Mouse (Mus musculus): ENCODE measurements around the gene Tspo2.
"Not testable (repeated sequence)": the region's sequence is repeated elsewhere in the genome, so short reads cannot be mapped to it uniquely, and the experiment has no call there.

Gene Tspo2

DNA sequence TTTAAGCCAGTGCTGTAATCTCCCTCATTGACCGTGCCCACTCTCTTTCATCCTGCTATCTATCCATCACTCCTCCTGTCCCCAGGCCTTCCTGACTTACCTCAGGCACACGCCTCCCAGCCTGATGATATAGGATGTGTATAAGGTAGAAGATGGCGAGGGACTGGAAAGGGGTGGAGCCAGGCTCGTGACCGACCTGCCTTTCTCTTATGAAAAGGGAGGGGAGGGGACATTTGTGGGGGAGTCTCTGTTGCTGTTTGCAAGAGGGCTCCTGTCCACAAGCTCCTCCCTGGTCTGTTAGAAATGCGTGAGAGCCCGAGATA is at the start of gene Tspo2:
Tspo2 (minus strand) TSS at position 170 of the 323 bp plus-strand sequence.
- no peak for DNase-seq

DNA sequence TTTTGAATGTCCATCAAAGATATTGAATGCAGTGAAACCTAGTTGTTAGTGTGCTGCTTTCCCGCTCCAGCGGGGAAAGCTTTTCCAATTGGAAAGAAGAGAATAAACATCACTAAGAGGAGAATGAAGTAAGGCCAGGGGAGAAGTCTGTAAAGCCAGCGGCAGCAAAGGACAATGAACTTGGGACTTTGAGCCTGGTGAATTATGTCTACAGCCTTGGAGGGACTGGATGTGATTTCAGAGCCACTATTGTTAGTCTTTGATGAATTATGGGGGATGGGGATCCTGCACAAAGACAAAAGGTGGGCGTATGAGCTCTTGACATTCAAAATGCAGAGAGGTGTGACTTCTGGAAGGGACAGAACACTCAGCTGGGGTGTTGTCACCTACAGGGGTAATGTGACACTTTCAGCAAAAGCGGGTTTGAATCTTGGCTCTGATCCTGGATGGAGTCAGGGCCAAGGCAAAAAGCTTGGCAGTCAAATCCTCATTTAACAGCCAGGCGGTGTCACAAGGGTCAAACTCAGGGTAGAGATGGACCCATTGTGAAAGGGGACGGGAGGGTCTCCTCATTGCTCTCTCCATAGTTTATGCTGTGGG is 49.6 kb upstream of the Tspo2 start:
- DNase-seq = peak in 1 of 2 experiments; percentile 6

GRCm38 (mm10) chr17:48497986-48498385 is 46.7 kb upstream of the Tspo2 start:
- no peak for DNase-seq

GRCm38 (mm10) chr17:48493986-48494385 is 42.7 kb upstream of the Tspo2 start:
- no peak for DNase-seq

GRCm38 (mm10) chr17:48493582-48493981 is 42.3 kb upstream of the Tspo2 start:
- DNase-seq = no peak

- DNase-seq = no peak
Observed at GRCm38 (mm10) chr17:48492621-48493020, 41.3 kb upstream of the Tspo2 start.

DNA sequence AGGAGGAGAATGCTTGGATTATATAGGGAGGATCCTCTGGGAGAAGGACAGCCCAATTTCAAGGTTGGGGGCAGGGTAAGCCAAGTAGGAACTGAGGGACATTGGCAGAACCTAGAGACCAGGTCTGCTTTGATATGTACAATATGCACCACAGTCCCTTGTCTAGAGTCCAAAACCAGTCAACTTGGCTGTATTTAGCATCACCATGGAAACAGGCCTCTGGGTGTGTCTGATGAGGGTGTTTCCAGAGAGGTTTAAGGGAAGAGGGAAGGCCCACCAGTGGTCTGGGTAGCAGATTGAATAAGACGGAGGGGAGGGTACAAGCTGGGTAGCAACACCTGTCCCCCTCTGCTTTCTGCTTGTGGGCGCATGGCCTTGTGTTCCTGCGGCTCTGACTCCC is 38.1 kb upstream of the Tspo2 start:
- DNase-seq = no peak

DNA sequence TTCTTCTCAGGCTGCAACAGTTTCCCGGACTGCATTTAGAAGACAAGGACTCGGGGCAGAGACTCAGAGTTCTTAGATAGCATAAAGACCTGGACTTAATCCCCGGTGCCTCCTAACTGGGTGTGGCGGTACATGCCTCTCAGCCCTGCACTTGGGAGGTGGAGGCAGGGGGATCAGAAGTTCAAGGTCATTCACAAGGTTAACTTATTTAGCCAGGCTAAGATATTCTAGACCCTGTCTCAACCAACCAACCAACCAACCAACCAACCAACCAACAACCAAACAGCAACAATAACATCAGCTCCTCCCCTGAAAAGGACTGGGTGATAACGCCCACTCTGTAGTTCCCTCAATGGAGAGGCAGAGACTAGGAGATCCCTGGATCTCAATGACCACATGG is 32.9 kb upstream of the Tspo2 start:
- DNase-seq = no peak

DNA sequence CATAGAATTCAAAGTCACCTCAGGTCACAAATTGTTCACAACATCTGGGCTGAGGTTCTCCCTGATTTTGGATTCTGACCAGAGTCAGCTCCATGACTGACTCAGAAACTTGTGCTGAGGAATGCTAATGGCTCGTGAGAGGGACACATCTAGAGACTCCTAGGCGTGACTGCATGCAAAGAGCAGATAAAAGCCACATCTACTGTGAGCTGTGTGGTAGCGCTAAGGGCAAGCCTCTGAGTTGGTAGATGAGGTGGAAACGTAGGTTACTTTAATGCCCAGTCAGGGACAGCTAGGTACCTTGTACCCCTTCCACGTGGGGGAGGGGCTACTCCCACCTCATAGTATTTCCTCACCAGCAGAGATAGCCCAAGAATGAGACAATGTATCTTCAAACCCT is 32.4 kb upstream of the Tspo2 start:
- DNase-seq = no peak

- DNase-seq = no peak
Observed at GRCm38 (mm10) chr17:48479952-48480351, 28.6 kb upstream of the Tspo2 start.

DNA sequence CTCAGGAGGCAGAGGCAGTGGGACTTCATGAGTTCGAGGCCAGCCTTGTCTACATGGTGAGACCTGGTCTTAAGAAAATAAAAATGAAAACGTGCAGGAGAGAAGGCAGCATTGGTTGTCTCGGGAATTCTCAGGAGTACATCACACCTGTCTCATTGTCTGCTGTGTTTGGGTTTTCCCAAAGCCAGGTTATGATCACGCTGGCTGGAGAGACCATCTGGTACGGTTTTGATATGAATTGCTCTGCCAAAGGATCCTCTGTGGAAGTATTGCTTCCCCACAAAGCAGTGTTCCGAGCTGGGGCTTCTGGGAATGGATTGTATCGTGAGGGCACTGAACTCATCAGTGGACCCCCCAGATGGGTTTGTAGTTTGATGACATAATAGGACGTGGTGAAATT is 24.1 kb upstream of the Tspo2 start:
- DNase-seq = no peak

DNA sequence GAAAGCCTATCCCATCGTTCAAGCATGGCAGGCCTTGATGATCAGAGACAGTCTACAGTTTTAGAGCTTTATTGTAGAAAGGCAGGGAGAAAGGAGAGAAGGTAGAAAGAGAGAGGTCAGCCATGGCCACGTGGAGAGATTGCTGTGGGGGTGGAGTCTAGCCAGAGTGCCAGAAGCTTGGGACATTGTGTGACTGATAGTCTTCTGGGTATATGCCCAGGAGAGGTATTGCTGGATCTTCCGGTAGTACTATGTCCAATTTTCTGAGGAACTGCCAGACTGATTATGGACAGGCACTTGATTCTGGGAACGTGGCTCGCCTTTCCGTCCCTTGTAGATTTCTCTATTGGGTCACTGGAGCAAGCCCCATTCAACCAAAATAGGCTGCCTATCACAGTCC is 23.0 kb upstream of the Tspo2 start:
- DNase-seq = not testable (repeated sequence)

- peak; percentile 60 to 78 for DNase-seq
Observed at GRCm38 (mm10) chr17:48467395-48468231, 16.3 kb upstream of the Tspo2 start.

DNA sequence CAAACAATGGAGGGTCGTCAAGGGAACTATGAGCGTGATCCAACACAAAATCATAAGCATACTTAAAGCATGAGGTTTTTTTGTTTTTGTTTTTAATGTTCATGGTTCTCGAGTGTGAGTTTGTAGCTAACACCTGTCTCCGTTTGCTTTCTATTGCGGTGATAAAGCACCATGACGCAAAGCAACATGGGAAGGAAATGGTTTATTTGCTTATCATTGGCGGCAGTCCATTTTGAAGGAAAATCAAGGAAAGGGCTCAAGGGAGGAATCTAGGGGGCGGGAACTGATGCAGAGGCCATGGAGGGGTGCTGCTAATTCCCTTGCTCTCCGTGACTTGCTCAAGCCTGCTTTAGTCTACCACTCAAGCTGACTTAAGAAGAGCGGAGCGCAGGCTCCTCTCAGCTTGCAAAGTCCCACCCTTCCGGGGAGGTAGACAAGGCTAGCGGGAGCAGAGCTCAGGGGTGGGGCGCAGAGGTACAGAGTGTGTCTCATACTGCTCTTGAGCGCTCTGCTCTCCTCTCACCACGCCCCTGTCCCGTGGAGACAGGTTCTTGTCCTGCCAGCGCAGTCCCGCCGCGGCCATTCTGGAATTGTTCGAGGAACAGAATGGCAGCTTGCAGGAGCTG is 15.6 kb upstream of the Tspo2 start:
- DNase-seq = peak in 1 of 2 experiments; percentile 12

DNA sequence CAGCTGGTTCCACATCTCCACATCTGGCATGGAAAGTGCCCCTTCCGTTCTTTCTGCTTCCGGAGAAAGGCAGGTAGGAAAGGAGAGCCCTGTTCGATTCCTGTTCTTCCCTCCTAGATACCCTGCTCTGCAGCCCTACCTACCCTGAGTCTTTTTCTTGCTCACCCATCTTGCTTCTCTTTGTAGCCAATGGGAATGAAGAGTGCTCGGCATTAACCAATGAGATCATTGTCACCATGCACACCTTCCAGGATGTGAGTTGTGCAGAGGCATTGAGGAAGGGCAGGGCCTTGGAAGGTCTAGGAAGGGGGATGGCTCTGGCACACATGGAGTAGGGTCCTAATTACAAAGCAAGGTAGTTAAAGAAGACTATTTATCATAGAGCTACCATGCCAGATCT is 12.1 kb upstream of the Tspo2 start:
- no peak for DNase-seq

DNA sequence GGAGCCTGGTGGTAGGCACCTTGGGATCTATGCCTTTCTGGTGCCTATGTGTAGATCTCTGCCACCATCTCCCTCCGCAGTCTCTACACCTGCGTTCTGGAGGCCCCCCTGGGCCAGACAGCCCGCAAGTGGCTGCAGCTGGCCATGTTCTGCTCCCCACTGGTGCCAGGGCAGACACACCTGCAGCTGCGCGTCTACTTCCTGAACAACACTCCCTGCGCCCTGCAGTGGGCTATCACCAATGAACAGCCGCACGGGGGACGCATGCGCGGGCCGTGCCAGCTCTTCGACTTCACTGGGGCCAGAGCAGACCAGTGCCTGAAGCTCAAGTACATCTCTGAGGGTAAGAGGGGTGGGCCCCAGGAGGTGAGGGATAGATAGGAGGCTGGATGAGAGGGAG is 10.8 kb upstream of the Tspo2 start:
- DNase-seq = no peak

DNA sequence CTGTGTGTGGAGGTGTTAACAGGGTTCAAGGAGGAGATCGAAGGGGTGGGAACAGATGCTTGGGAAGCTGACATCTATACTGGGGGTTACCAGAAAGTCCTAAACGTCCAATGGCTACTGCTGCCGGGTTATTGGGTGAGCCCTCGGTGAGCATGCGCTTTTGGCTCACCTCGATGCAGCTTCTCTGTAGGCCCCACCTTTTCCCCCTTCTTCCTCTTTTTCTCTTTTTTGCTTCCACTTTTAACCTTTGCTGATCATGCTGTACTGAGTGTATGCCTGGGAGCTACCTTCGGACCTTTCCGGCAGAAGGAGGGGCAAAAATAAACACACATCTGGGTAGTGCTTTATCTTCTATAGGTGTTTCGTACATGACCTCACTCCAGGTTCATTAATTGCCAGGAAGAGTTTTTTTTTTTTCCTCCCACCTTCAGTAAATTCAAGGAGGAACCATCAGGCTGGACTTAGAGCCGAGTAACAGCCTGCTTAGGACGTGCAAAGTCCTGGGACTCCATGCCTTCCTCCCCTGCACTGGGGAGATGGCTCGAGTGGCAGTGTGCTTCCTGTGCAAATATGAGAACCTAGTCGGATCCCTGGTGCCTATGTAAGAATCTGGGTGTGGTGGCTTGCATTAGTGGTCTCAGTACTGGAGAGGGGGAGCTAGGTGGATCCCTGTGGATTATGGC is 6.8 kb upstream of the Tspo2 start:
- no peak for DNase-seq

GRCm38 (mm10) chr17:48455955-48456354 is 4.6 kb upstream of the Tspo2 start:
- DNase-seq = no peak

- peak; percentile 26 to 53 for DNase-seq
Observed at GRCm38 (mm10) chr17:48454688-48455087, 3.4 kb upstream of the Tspo2 start, which contains the start of gene Unc5cl. Unc5cl (plus strand) TSS chr17:48454901.

GRCm38 (mm10) chr17:48454190-48454589 is 2.9 kb upstream of the Tspo2 start:
- DNase-seq = no peak

DNA sequence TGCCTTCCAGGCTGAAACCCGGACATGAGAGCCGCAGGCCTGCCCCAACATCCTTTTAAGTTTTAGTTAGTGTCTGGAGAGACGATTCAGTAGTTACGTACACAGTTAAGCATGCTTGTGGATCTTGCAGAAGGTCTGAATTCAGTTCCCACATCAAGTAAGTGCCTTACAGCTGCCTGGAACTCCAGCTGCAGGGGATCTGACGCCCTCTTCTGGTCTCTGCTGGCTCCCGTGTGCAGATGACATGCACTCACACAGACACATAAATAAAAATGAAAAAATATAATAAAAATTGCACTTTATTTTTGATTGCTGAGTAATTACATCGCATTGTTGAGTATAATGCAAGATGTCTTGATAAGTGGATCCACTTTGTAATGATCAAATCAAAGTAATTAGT is 2.2 kb upstream of the Tspo2 start:
- DNase-seq = no peak

DNA sequence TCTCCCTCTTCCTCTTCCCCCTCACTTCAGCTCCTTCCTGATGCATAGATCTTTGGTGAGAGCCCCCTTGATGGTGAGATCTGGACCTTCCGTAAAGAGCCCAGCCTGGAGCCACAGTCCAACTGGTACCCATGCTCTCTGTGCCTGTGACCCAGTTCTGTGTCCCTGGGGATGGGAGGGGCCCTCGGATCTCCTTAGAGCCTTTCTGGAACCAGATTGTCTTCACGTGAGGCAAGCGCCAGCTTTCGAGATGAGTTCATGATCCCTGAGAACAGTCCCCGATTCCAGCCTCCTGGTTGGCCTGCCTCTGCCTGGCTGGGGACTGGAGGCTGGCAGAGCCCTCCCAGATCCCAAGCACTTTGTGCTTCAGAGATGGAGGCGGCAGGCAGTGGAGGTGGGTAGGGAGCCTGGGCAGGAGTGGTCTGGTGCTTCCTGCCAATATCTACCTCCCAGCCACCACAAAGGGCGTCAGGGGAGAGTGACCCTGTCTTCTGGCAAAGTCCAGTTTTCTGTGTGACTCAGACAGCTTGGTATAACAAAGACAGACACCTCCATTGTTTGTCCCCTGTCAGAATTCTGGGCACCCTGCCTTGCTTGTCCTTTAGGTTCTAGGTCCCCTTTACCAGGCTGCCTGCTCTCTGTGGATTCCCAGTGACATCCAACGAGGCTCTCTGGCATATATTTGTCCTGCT is 577 bp upstream of the Tspo2 start:
- DNase-seq = no peak

All from lung, adult 18-20 months (tissue).